Mouse (Mus musculus) heart, postnatal 0 days (tissue): ENCODE measurements around the gene Gm10283.

ENCODE experiments used
- CTCF ChIP-seq: IDR thresholded peaks from 2 replicates; pipeline ENCODE4 v1.5.1; 2016; ENCODE audit warnings: antibody characterized with exemption, control low read depth, low read depth
- EP300 ChIP-seq: IDR thresholded peaks from 2 replicates; pipeline ENCODE4 v1.6.1; 2016; ENCODE audit warnings: antibody characterized with exemption, low read depth

DNA sequence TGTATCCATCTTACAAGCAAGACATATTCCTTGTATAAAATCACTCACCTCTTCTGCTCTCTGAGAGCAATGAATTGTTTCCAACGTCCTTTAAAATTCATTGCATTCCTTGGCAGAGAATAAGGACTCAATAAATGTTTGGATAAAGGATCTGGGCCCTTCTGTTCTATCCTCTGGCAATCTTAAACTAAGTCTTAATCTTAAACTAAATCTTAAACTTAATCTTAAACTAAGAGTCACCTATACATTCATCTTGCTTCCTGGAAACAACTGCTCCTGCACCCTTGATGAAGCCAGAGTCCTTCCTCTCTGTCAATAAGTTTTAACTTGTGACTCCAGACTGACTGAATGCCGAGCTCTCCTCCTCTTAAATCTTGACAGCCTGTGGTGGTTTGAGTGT lies at the start of gene Gm10283:
- TF ChIP-seq CTCF (no peak), EP300 (no peak)
